Mouse (Mus musculus) lung, embryonic 16.5 days (tissue): ENCODE data around the gene Ptcd3. TPM values are rescaled to one million over a fixed set of nuclear protein-coding genes. Genes with fewer than 3 reads are reported as not detected.
"Not testable (repeated sequence)": the region's sequence is repeated elsewhere in the genome, so short reads cannot be mapped to it uniquely, and the experiment has no call there.

ENCODE experiments used
- ATAC-seq: fragments of 200-750 bp; cut with Nextera tagmentation; 2 replicates; pipeline ENCODE4 v1.8.0; 2017; ENCODE audit warnings: low read depth, mild to moderate bottlenecking, moderate library complexity
- H3K27ac ChIP-seq: fragments of 300-500 bp; sonication (generic); 2 replicates; pipeline ENCODE4 v1.5.1; 2014; ENCODE audit warnings: mild to moderate bottlenecking, control low read depth, low read length
- H3K27me3 ChIP-seq: fragments of 300-500 bp; sonication (generic); 2 replicates; pipeline ENCODE4 v1.6.1; 2014; ENCODE audit warnings: low read depth, low read length, mixed read lengths; ENCODE audit not compliant: control insufficient read depth, insufficient read depth
- H3K36me3 ChIP-seq: fragments of 300-500 bp; sonication (generic); 2 replicates; pipeline ENCODE4 v1.6.1; 2014; ENCODE audit warnings: low read length; ENCODE audit not compliant: control insufficient read depth, insufficient read depth
- H3K4me1 ChIP-seq: fragments of 300-500 bp; sonication (generic); replicated peaks from 2 replicates; pipeline ENCODE4 v1.6.1; 2014; ENCODE audit warnings: low read length, mixed read lengths; ENCODE audit not compliant: control insufficient read depth, insufficient read depth
- H3K4me2 ChIP-seq: fragments of 300-500 bp; sonication (generic); 2 replicates; pipeline ENCODE4 v1.6.1; 2014; ENCODE audit warnings: low read depth, low read length, control low read depth
- H3K4me3 ChIP-seq: fragments of 300-500 bp; sonication (generic); 2 replicates; pipeline ENCODE4 v1.5.1; 2014; ENCODE audit warnings: mild to moderate bottlenecking, low read length, control low read depth
- H3K9ac ChIP-seq: fragments of 300-500 bp; sonication (generic); 2 replicates; pipeline ENCODE4 v1.6.1; 2014; ENCODE audit warnings: low read length, control low read depth
- H3K9me3 ChIP-seq: fragments of 300-500 bp; sonication (generic); 2 replicates; pipeline ENCODE4 v1.6.1; 2016; ENCODE audit warnings: low read length; ENCODE audit not compliant: control insufficient read depth
- WGBS: fragments of 180-500 bp; shearing (Covaris S2); extraction: QIAGEN DNeasy Blood & Tissue Kit; methylation state at CpG from one replicate; pipeline ENCODE4 v1.1.7; 2014; 5-methylcytosine and 5-hydroxymethylcytosine counted together
- polyA plus RNA-seq: library from polyadenylated mRNA; unstranded; fragments of >200 nt; fragmentation: Nextera tagmentation; extraction: Ambion mirVana; gene quantifications from 2 replicates; pipeline ENCODE4 v1.2.1, GENCODE M21; 2015

Ptcd3 gene
- polyA plus RNA-seq, 1 experiment from 2014 or later = 85.5 TPM

DNA sequence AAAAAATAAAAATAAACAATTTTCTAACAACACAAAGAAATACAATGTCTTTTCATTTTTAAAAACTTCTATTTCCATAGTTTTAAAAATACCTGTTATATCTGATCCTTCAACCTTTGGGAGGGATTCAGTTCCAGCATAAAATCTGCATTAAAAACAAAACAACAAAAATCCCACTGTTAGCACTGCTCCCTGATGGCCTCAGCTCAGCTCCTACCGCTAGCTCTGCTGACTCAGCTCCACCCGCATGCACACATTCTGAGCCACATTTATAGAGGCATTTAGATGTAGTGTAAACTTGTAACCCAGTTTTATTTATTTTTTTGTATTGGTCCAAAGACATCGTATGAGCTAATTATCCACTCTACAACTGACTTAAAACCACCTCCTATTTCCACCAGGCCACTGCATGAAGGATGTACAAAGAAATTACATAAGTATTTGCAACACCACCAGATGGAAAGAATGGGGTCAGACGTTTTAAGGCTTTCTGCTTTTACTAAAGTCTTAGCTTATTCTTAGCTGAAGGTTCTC is 781 bp downstream of the Ptcd3 start:
- Histone ChIP-seq H3K9ac (peak overlapping the region; percentile 70), H3K9me3 (no peaks in the 10 kb centered on the region), H3K4me2 (peak overlapping the region; percentile 73), H3K4me1 (peaks cover 8% of the 10 kb centered on the region), H3K27me3 (no peaks in the 10 kb centered on the region), H3K4me3 (peak overlapping the region; percentile 80), H3K27ac (no peak overlapping the region), H3K36me3 (peaks cover 19% of the 10 kb centered on the region)
- WGBS = 4% methylated on average over 4 of the region's 4 CpGs
- ATAC-seq = no peak

DNA sequence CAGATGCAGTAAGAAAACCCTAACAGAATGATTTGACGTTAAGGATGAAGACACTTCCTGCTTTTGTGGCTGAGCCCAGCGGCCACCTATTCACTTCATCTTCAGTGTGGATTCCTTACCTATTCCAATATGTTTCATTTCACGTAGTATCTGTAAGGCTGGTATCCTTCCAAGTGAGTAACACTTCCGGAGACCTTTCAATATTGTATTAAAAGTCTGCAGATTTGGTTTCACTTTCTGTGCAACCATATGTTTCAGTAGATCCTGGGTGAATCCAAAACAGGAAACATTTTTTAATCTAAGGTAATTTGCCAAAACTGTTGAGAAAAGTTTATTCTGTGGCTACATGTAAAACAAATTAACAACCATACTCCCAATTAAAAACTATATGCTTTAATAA is 15.3 kb downstream of the Ptcd3 start:
- Histone ChIP-seq H3K27me3 (no peaks in the 10 kb centered on the region), H3K4me2 (no peak overlapping the region), H3K36me3 (peaks cover 58% of the 10 kb centered on the region), H3K4me1 (no peaks in the 10 kb centered on the region), H3K4me3 (no peak overlapping the region), H3K9ac (no peak overlapping the region), H3K9me3 (no peaks in the 10 kb centered on the region), H3K27ac (no peak overlapping the region)
- 87% methylated on average over 4 of the region's 4 CpGs for WGBS
- ATAC-seq = no peak

DNA sequence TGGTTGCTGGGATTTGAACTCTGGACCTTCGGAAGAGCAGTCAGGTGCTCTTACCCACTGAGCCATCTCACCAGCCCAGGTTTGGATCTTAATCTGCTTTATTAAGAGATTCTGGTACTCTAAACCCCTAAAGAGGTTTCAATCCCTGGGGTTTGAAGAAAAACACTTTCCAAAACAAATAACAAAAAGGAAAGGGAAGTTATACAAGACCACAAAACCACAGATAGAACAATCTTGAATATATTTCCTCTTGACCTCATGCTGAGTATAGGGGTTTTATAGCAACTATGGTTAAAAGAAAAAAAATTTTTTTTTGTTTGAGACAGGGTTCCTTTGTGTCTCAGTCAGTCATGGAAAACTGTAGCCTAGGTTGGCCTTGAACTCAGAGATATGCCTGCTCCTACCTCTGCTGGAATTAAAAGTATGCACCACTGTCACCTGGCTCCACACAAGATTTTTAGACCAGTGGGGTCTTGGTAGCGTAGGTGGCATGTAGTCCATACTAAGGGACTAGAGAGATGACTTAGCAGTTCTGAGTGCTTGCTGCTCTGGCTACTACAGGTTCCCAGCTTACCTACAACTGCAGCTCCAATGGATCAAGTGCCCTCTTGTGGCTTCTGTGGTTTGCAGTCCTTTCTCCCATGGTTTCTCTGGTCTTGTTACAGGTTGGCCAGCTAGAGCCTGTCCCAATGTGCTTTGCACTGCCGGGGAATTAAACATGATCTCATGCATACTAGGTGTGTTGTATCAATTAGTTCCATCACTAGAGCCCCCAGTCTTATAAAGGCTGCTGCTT is 30.4 kb downstream of the Ptcd3 start:
- H3K4me2 ChIP-seq = no peak overlapping the region
- no peak overlapping the region for H3K4me3 ChIP-seq
- no peaks in the 10 kb centered on the region for H3K4me1 ChIP-seq
- H3K36me3 ChIP-seq = peaks cover 50% of the 10 kb centered on the region
- no peaks in the 10 kb centered on the region for H3K27me3 ChIP-seq
- no peak for ATAC-seq
- H3K27ac ChIP-seq = no peak overlapping the region
- no peak overlapping the region for H3K9ac ChIP-seq
- WGBS = 85% methylated on average over 3 of the region's 3 CpGs
- no peaks in the 10 kb centered on the region for H3K9me3 ChIP-seq

DNA sequence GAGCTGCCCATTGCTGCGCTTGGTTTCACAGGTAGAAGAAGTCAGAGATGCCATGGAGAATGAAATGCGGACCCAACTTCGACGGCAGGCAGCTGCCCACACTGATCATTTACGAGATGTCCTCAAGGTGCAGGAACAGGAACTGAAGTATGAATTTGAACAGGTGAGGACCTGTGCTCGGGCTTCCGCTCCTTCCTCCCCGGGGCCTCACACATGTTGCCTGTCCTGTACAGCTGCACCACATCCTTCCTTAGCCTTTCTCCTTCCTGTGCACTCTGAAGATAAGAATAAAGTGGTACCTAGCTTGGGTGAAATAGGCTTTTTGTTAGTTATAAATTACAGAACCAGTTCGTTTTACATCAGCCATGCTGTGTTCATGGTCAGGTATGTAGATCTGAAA is 37.2 kb downstream of the Ptcd3 start:
- WGBS = 87% methylated on average over 9 of the region's 9 CpGs
- Histone ChIP-seq H3K4me1 (no peaks in the 10 kb centered on the region), H3K9me3 (no peaks in the 10 kb centered on the region), H3K4me2 (no peak overlapping the region), H3K9ac (no peak overlapping the region), H3K27ac (no peak overlapping the region), H3K27me3 (no peaks in the 10 kb centered on the region), H3K36me3 (peaks cover 28% of the 10 kb centered on the region), H3K4me3 (no peak overlapping the region)
- ATAC-seq = no peak

DNA sequence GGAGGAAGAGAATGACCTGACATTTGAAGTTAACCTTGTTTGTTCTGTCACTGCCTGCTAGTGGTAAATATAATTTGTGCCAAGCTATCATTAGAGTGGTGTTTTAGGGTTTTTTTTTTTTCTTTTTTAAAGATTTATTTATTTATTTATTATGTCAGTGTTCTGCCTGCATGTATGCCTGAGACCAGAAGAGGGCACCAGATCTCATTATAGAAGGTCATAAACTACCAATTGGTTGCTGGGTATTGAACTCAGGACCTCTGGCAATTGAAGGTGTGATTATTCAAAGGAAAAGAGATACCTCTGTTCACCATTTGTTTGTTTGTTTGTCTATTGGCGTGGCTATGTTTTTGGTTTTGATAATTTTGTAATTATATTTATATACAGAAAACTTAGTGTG is 39.7 kb downstream of the Ptcd3 start:
- peaks cover 36% of the 10 kb centered on the region for H3K36me3 ChIP-seq
- H3K4me3 ChIP-seq = no peak overlapping the region
- no peak for ATAC-seq
- 78% methylated on average over 1 of the region's 1 CpGs for WGBS
- no peak overlapping the region for H3K27ac ChIP-seq
- H3K4me1 ChIP-seq = no peaks in the 10 kb centered on the region
- H3K9ac ChIP-seq = no peak overlapping the region
- H3K27me3 ChIP-seq = no peaks in the 10 kb centered on the region
- 0 out of 2 replicates have a peak, but pooled peaks cover 3% of the 10 kb centered on the region for H3K9me3 ChIP-seq
- H3K4me2 ChIP-seq = no peak overlapping the region

DNA sequence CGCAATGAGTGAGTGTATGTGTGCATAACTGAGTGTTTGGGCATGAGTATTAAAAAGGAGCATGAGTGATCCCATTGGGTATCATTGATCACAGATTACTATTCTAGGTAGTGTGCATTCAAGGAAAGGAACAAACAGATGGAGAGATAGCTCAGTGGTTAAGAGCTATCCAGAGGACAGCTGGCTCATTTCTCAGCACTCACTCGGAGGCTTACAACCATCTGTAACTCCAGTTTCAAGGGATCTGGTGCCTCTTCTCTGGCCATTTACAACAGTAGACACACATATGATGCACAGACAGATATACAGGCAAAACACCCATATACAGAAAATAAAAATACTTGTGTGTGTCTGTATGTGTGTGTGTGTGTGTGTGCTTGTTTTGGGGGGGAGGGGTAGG is 40.8 kb downstream of the Ptcd3 start:
- peaks cover 40% of the 10 kb centered on the region for H3K36me3 ChIP-seq
- no peaks in the 10 kb centered on the region for H3K27me3 ChIP-seq
- no peaks in the 10 kb centered on the region for H3K4me1 ChIP-seq
- no peak overlapping the region for H3K9ac ChIP-seq
- 79% methylated on average over 2 of the region's 2 CpGs for WGBS
- no peak for ATAC-seq
- H3K9me3 ChIP-seq = 0 out of 2 replicates have a peak, but pooled peaks cover 3% of the 10 kb centered on the region
- H3K27ac ChIP-seq = no peak overlapping the region
- H3K4me3 ChIP-seq = no peak overlapping the region
- H3K4me2 ChIP-seq = no peak overlapping the region

DNA sequence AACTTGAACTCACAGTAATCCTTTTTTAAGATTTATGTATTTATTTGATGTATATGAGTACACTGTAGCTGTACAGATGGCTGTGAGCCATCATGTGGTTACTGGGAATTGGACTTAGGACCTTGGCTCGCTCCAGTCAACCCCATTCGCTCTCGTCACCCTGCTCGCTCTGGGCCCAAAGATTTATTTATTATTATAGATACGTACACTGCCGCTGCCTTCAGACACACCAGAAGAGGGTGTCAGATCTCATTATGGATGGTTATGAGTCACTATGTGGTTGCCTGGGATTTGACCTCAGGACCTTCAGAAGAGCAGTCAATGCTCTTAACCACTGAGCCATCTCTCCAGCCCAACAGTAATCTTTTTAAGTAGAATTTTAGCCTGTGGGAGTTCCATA is 61.6 kb downstream of the Ptcd3 start:
- WGBS = 81% methylated on average over 6 of the region's 6 CpGs
- not testable (repeated sequence) for H3K9me3 ChIP-seq, H3K27ac ChIP-seq, H3K36me3 ChIP-seq, H3K4me3 ChIP-seq, H3K4me1 ChIP-seq, ATAC-seq, H3K4me2 ChIP-seq, H3K9ac ChIP-seq, H3K27me3 ChIP-seq

DNA sequence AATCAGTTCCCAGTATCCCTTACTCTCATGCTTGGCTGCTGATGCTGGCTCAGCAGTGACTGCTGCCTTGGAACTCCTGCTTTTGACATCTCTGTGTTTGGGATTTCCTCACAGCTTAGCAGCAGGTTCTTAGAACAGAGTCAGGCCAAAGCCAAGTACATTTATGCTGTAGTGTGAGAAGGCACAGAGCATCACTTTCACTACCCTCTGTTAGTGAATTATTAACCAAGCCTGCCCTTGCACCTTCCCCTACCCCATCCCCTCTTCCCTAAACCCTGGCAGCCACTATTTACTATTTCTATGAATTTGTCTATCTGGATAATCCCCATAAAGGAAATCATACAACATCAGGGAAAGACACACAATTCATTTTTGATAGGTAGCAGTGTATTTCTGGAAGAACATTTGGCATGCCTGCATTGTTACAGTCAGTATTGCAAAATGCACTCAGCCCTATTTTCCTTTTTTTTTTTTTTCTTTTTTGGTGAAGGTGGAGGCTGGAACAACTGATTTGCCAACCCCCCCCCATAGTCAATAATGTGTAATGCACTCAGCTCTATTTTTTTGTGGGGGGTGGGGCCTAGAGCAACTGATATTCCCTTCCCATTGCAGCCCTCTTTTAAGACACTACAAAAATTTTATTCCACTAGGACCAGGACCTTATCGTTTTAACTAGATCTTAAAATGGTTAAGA is 67.8 kb downstream of the Ptcd3 start:
- no peak overlapping the region for H3K4me3 ChIP-seq
- no peaks in the 10 kb centered on the region for H3K36me3 ChIP-seq
- no peaks in the 10 kb centered on the region for H3K9me3 ChIP-seq
- no peaks in the 10 kb centered on the region for H3K27me3 ChIP-seq
- no peak overlapping the region for H3K27ac ChIP-seq
- H3K4me2 ChIP-seq = no peak overlapping the region
- H3K9ac ChIP-seq = no peak overlapping the region
- 93% methylated on average over 1 of the region's 1 CpGs for WGBS
- no peak for ATAC-seq
- no peaks in the 10 kb centered on the region for H3K4me1 ChIP-seq

DNA sequence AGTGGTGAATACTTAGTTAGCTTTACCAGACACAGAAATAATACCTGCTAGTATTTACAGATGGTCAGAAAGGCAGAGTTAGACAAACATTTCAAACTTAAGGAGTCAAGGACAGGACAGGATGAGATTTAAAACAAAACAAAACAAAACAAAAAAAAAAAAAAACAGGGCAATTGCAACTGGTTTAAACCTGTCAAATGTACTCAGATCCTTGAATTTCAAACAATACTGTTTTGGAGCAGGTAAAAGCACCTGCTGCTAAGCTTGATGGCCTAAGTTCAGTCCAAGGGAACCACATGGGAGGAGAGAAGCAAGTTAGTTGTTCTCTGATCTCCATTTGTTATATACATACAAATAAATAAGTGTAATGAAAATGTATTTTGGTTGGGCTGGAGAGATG is 68.7 kb downstream of the Ptcd3 start:
- 0 out of 2 replicates have a peak, but pooled peaks cover 2% of the 10 kb centered on the region for H3K36me3 ChIP-seq
- H3K27me3 ChIP-seq = no peaks in the 10 kb centered on the region
- no peak overlapping the region for H3K4me2 ChIP-seq
- no peak for ATAC-seq
- no peaks in the 10 kb centered on the region for H3K4me1 ChIP-seq
- no peaks in the 10 kb centered on the region for H3K9me3 ChIP-seq
- H3K27ac ChIP-seq = no peak overlapping the region
- H3K4me3 ChIP-seq = no peak overlapping the region
- H3K9ac ChIP-seq = no peak overlapping the region
